Mouse (Mus musculus) T-helper 2 cell (primary cell): ENCODE results near the gene Efhd1.

Source experiments
- in situ Hi-C: fragments of 300-600 bp; cut with MboI, MseI; formaldehyde crosslinking; loops from one replicate; pipeline ENCODE4 v1.15.1; 2025; ENCODE audit warnings: high pct_unique_total_duplicates

Gene Efhd1

DNA sequence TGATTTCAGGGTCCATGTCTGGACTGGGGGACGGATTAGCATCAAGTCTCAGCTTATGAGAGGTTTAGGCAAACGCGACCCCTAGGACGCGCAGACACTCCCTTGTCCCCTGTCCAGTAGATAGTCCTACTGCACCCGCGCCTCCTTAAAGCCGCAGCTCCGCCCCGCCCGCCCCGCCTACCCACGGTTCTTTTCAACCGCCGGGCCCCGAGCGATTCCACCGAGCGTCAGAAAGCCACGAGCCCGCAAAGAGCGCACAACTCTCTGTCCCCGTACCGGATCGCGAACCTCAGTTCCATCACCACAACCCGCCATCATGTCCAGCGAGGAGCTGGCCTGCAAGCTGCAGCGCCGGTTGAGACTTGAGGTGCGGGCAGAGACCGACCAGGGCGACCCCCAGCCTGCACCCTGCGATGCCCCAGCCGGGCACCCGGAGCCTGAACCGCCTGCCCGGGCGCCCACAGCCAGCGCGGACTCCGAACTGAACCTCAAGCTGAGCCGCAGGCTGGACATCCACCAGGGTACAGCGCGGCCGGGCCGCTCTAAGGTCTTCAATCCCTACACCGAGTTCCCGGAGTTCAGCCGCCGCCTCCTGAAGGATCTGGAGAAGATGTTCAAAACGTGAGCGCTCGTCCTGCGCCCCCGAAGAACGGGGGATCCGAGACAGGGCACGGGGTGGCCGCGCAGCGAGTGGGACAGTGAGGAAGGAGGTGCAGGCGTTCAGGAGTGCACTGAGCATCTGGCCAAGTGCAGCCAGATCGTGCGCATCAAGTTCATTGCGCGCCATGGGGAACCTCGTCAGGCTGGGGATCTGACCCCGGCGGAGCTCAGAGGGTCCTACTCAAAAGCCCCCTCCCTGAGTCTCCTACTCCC, at the start of gene Efhd1:
Efhd1 (plus strand) TSS at position 230 of the 873 bp plus-strand sequence.
- in situ Hi-C loops: no loop called here

DNA sequence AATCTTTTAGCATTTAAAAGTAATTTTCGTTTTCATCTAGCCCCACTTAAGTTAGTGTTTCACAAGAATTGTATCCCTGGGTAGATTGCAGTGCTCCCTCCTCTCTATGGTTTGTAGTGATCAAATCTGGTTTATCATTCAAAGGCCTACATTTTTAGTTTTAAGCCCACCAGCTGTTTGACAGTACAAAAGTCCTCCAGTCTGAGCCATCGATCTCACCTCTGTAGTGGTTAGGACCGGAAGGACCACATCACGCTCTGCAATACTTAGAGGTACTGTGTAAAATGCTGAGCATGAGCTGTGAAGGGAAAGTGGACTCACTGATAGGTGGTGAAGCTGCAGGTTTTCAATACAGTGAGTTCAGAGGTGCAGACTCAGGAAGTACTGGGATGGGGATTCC, 49.4 kb upstream of the Efhd1 start:
- in situ Hi-C loops: no loop called here

DNA sequence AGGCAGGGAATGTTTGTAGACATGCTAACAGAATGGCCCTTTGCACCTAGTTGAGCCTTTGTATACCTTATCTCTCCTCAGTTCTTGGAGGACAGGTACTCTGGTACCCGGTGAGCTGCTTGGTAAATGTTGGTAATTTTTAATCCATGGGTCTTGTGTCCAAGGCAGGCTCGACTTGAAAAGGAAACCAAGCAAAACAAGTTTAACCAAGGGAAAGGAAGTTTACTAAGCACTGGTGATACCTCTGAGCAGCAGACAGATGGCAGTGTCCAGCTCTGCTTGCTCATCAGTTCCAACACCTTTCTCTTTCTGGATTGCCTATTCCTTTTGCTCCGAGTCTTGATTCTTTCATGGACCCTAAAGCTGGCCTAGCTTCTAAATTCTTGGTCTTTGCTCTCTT, 46.2 kb upstream of the Efhd1 start:
- in situ Hi-C loops: no loop called here

DNA sequence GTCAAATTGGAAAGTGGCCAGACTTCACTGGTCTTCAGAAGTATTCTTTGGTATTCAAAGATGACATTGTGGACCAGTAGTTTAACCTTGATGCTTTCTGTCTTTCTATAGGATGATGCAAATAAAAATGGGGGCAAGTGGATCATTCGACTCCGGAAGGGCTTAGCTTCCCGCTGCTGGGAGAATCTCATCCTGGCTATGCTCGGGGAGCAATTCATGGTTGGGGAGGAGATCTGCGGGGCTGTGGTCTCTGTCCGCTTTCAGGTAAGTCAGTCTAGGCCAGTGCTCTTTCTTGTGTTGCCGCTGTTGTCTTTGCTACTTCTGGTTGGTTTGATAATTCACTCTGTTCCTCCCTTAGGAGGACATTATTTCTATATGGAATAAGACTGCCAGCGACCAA, 38.4 kb upstream of the Efhd1 start:
- in situ Hi-C loops: no loop called here

DNA sequence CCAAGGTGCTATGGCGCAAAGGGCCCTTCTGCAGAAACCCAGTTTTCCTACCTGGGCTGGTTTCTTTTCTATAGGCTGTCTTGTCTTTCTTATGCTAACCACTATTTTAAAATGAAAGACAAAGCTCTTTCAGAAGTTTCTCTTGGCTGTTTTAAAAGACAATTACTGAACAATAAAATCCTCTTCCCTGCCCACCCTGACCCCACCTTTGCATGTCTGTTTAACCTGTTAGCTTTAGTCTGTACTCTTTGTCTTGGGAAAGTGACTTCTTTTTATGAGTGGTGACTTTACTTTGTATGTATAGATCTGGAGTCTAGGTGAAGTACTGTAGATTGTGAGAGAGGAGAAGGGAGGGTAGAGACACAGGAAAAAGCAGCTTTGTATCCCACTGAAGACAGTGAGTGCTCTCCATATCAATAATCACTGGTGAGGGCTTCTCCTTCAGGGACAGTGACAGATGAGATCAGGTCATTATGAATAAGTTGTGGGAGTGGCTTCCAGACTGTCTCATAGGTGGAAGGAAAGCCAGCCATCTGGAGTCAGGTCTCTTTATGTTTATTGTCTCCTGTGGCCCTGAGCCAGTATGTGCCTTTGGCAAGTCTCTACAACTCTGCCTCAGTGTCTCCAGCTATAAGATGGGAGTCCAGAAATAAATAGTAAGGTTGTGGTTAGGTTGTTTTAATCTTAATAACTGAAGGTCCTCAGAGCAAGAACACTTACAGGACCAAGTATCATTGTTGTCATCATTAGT, 37.6 kb upstream of the Efhd1 start:
- in situ Hi-C loops: no loop called here

DNA sequence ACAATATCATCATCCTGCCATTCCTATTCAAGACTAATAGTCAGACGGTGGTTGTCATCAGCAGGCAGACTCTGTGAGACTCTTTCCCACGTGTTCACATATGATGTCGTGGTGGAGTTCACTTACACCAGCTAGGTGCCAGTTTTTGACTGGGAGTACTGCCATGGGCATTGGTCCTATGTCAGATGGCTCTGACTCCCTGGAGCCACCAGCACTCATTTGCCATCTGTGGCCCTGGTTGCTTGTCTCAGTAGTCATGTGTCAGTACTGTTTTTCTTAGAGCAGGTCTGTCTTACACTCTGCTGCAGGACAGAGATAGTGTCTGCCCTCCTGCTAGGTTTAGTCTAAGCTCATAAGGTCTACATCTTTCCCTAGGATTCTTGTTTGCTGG, 37.0 kb upstream of the Efhd1 start:
- in situ Hi-C loops: no loop called here

DNA sequence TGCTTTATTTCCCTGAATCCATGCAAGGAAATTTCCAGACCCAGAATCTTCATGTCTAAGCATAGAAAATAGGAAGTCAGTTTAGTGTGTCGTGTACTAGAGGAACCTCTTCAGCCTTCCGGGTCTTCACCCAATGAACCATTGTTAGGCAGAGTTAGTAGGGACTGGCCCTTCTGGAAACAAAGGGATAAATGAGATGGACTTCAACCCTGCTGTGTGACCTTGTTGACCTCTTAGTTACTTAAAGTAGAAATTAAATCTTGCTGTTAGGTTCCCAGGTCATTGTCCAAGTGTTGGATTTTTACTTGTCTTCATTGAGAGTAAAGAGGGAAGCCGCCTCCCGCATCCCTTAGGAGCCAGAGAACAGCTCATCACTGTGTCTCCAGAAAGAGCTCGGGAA, 33.6 kb upstream of the Efhd1 start:
- in situ Hi-C loops: no loop called here

DNA sequence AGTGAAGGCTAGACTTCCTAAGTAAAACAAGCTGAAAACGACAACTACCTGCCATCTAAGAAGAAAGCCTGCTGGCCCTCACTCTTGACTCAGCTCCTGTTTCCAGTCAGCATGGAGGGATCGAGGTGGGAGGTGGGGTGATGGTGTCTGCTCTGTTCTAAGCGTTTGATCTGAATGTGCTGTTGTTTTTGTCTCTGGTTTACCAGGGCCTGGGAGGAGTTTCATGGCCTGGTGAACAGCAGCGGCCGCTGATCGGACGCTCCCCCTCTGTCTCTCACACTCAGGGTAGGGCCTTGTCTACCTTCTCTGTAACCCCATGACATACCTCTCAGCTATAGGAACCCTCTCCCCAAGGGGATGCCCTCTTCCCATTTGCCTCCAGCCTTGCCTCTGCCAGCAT, 32.0 kb upstream of the Efhd1 start:
- in situ Hi-C loops: no loop called here

DNA sequence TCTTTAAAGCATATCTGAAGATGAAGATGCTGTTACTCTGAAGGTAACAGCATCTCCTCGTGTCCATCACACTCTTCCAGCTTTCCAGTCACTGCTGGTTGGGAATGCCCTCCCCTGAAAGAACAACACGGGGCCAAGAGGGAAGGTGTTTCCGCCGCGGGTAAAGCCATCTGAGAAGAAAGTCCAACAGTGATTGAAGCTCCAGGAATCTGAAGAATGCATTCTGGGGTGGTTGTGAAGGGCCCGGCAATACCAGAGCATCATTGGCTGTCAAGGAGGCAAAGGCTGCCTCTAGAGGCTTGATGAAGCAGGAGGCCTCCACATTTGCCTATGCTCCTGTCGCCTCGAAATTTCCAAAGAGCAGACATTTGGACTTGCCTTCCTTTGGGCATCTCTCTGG, 25.1 kb upstream of the Efhd1 start:
- in situ Hi-C loops: no loop called here

DNA sequence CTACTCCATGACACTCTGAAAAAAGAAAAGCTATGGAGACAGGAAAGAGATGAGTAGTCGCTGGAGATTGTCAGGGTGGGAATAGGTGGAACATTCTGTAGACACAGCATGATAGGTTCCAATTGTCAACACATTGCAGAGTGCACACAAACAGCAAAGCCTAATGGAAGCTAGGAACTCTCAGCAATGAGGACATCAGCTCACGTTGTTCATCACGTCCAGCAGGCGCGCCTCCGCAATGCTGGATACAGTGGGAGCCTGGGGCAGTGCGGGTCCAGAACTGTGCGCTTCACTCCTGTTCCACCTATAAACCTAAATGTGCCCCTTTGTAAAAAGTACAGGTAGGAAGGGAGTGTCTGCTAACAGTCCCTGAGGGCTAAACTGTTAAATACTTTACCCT, 21.1 kb upstream of the Efhd1 start:
- in situ Hi-C loops: loop anchor here (10.0 kb wide), 1 partner anchor 172 kb away; no protein-coding TSS in a partner anchor

DNA sequence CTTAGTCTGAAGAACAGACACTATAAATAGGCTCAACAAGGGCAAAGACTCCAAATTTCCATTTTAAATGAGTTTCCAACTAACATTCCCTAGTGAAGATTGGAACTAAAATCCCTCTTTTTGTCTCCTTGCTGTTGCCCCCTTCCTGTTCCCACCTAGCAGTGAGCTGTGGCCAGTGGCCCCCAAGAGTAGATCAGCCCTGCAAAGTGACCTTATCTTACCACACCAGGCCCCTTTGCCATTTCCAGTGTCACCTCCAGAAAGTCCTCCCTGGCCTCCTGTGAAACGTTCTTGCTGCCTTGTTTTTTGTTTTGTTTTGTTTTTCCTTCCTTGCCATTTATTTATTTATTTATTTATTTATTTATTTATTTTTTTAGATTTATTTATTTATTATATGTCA, 18.7 kb upstream of the Efhd1 start:
- in situ Hi-C loops: loop anchor here (10.0 kb wide), 1 partner anchor 169 kb away; no protein-coding TSS in a partner anchor

DNA sequence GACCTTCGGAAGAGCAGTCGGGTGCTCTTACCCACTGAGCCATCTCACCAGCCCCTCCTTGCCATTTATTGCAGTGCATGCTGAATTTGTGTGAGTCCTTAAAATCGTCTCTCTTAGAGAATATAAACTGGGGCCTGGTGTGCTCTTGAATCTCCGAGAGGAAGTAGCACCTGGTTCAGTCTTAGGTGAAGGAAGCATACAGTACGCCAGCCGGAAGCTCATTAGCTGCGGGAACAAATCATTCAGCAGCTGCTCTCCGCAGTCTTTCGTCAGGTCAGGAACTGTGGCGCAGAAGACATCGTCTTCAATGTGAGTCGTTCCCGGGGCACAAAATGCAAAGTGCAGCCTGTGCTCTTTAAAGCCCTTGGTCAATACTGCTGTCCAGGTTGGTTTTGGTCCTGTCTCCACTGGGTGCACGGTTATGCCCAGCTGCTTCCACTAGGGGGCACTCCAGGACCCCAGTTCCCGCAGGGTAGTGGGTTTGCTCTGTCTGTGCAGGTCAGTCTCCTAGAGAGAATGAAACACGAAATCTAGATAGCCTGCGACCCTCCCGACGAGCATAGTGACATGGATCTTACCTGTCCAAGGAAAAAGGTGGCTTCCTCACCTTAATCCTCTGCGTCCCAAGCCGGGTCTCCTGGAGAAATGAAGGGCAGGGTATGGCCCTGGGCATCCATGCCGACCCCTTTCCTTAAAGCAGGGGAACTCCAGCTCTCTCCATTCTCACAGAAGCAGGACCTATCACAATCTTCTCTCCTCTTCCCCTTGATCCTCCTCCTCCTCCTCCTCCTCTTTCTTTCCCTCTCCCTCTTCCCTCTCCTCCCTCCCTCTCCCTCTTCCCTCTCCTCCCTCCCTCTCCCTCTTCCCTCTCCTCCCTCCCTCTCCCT, 18.0 kb upstream of the Efhd1 start:
- in situ Hi-C loops: loop anchor here (10.0 kb wide), 1 partner anchor 169 kb away; no protein-coding TSS in a partner anchor

DNA sequence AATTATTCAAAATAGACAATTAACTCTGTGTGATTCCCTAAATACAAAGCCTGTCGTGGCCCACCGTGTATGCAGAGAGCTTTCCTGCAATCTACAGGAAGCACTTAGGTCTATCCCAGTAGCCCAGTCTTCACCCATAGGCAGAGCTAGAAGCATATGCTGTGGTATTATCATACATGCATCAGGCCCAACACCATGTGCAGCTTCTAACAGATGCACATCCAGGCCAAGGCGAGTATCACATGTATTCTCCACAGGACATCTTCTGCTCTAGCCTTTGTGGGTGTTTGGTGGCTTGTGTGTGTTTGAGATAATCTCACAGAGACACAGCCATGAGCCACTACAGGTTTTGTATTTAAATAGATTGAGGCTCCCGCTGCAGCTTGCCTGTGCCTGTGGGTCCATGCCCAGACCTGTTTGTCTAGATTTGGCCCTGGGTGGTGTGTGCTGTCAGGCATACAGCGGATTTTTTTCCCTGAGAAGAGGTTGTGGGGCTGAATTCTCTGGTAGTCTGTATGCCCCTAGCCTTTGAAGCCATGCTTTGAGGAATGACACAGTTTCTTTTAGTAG, 12.0 kb upstream of the Efhd1 start:
- in situ Hi-C loops: no loop called here

DNA sequence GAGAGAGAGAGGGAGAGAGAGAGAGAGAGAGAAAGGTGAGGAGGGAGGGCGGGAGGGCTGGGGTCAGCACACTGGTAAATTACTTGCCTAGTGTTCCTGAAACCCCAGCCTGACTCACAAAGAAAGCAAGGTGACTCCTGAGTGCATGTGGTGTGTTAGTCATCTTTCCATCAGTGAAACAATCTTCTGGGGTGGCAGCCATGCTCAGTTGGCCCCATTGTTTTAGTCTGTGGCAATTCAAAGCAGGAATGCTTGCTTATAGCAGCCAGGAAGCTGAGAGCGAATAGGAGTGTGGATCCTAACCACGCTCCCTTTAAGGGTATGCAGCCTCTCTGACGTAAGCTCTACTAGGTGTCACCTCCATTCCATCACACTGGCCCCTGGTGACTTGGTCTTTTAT, 9.0 kb upstream of the Efhd1 start:
- in situ Hi-C loops: no loop called here

DNA sequence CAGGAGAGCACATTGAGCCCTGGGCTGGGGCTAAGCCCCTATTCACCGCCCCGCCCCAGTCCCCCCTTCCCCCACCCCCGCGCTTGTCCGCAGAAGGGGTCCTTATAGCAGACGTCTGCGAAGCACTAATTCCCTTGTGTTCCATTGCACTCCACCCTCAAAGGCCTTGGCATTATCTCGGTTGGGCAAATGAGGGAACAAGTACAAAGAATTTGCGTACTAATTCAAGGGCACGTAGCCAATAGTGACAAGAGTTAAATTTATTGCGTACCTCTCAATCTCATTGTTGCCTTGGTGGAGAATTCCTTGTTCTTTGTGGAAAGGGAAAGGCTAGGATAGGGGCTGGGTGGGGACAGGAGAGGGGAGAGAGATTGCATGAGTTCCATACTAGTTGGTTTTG, 6.5 kb upstream of the Efhd1 start:
- in situ Hi-C loops: no loop called here

DNA sequence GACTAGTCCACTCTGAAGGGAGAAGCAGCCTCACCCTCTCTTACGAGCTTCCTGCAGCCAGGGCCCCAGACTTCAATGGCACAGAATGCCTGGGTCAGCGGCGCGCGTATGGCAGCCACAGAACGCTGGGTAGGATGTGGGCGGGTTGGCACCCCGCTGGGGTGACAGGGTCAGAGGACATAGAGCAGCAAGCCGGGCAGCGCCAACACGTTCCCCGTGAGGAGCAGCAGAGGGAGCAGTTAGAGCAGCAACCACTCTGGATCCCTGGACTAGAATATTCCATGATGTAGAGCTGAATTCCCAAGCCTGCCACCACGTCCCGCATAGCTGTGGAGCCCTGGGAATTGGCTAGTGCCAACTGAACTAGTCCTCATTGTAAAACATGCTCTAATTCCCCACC, 5.7 kb upstream of the Efhd1 start:
- in situ Hi-C loops: no loop called here

DNA sequence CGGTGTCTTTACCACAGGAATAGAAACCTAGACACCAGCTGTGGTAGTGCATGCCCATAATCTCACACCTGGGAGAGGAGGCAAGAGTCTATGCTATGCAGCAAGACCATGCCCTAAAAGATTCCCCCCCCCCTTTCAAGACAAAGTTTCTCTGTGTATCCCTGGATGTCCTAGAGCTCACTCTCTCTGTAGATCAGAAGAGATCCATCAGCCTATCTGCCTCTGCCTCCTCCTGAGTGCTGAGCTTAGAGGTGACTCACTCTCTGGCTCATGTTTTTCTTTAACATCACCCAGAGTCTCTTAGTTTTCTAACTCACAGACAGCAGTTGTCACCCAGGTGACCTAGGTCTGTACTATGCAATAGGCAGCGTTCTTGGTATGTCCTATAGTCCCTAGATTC, 4.8 kb upstream of the Efhd1 start:
- in situ Hi-C loops: no loop called here

DNA sequence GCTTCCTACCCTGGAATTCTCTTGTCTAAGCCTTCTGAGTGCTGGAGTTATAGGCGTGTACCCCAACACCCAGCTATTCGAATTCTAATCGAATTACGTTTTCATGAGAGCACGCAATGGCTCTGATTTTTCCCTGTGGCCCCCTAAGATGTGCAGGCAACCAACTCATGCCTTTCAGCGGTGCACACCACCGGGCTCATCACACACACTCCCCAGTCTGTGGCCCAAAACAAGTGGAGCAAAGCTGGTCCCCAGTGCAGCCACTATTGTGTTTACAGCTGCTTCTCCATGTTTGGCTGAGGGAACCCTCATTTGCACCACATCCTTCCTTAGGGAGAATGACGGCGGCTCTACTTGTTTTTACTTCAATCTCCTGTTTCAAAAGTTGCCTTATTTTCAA, 906 bp upstream of the Efhd1 start:
- in situ Hi-C loops: no loop called here

DNA sequence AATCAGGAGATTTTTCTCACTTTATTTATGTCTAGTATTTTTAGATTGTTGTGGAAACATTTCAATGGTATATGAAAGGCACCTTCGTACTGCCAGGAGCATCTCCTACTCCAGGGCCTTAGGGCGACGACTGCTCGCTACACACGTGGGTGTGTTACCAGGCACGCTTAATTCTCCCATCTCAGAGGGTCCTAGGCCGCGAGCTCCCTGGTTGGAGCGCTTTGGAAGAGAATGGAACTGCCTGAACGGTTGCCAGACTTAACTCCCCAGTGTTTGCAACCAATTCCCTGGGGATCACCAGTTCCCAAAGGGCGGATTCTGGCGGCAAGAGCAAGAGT, 398 bp upstream of the Efhd1 start:
- in situ Hi-C loops: no loop called here

DNA sequence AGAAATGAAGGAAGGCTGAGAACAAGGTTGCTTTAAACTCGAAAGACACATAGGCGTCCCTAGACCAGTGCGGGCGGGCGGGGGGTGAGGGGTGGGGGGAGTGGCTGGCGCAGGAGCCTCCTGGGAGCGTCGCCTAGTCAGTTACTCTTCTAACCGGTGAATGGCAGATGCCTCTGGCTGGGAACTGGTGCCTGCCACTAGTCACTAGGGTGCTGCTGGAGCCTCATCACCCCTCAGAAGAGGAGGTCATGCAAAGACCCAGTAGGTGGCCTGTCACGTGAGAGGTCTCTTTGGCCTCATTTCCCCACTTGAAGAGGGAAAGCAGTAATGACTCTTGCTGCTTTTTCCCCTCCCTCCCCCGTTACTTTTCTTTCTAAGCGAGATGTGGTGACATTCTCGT, 1.0 kb downstream of the Efhd1 start:
- in situ Hi-C loops: no loop called here

DNA sequence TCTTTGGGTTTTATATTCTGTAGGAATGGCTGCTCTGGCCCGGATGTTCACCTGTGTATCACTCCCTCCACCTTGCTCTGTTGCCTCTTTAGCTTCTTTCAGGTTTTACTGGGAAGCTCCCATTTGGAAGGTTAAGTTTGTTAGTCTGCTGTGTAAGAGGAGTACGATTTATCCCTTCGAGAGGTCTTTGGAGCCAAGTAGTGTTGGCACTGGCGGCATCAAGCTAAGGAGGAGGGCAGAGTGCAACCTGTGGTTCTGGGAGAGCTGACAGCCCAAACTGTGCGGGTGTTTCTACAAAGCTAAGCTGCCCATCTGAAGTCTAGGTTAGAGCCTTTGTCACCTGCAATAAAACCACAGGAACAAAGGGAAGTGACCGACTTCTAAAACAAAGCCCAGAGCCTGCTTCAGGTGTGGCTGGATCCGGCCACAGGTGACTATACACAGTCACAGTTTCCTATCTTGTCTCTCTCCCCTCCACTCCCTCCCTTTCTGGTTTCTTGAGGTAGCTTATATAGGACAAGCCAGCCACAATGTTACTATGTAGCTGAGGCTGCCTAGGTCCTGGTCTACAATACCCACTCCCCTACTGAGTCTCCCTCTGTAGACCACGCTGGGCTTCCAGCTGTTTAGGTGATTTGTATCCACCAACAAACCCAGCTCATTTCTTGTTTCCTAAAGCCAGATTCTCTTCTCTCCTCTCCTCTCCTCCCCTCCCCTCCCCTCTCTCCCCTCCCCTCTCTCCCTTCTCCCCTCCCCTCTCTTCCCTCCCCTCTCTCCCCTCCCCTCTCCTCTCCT, 2.3 kb downstream of the Efhd1 start:
- in situ Hi-C loops: no loop called here
